ENCODE assay signal across 23 mouse cellular contexts in the genomic region with DNA sequence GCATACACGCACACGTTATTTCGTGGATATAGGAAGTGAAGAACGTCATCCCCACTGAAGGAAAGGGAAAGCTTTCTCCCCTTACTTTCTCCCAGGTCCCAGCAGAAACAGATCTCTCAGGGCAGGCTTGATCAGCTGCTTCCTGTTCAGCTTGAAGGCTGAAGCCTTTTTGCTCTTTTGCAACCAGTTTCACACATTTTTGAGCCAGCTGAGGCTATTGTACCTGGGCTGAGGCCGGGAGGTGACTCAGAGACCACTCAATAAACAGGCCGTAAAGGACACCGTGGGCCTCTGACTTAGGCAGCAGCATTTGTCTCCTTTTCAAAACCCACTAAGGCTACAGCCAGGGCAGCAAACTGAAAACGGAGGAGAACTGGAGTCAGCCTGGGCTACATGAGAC. TPM values are rescaled to one million over a fixed set of nuclear protein-coding genes. Genes with fewer than 3 reads are reported as not detected.
DNase-seq lines count a peak whose midpoint lies in the region; TF ChIP-seq lines count a peak whose summit lies in the region.
"Had no signal": no experiment of that assay in that cellular context is flagged by ENCODE, and none has a peak within 500 bp of the region (broad histone marks: within the 10 kb centered on the region; RNA-seq: fewer than 3 reads in every experiment).

No protein-coding gene starts in this region.

- intact Hi-C loops in gastrocnemius, adult 2 months (cut with DNase I) = no loop called here

- H3K36me3 ChIP-seq in limb, embryonic 10.5 days = no peaks in the 10 kb centered on the region
- H3K36me3 ChIP-seq: embryonic facial prominence, embryonic 15.5 days; G1E; heart, embryonic 13.5 days had no signal

- H3K27ac ChIP-seq in gastrocnemius, adult 2 months = peak overlapping the region; percentile 24; the same call in 1 of the 2 replicates
- H3K27ac ChIP-seq in limb, embryonic 10.5 days = peak overlapping the region; percentile 46
- H3K27ac ChIP-seq: embryonic facial prominence, embryonic 15.5 days; heart, embryonic 13.5 days; hindbrain, postnatal 0 days; kidney, postnatal 0 days; stomach, postnatal 0 days had no signal

- H3K4me1 ChIP-seq in limb, embryonic 10.5 days = peaks cover 9% of the 10 kb centered on the region; the same call in 1 of the 2 replicates

- DNase-seq in gastrocnemius, adult 2 months = no peak
- no peak for DNase-seq in gastrocnemius, postnatal 10 days
- DNase-seq in 3T3-L1 (ENCODE audit: low read depth, low spot score) = peak; percentile 42
- DNase-seq in limb, embryonic 10.5 days (ENCODE audit: low spot score) = no peak
- DNase-seq in naive thymus-derived CD4-positive, alpha-beta T cell, adult 2 months (ENCODE audit: low read depth) = peak; percentile 43
- no peak for DNase-seq in retina, embryonic 14.5 days (ENCODE audit: low spot score)
- DNase-seq in urinary bladder, adult 18-20 months (ENCODE audit: low spot score in 2 of 2) = no peak
- no peak for DNase-seq in cerebellum, adult 18-20 months
- DNase-seq: cerebellum, postnatal 14 days; embryo, embryonic 11 days; heart, adult 11 months; kidney, adult 18-20 months; right cerebral cortex, postnatal 14 days had no signal

- H3K27me3 ChIP-seq in limb, embryonic 10.5 days (ENCODE audit: low read depth, poor library complexity, severe bottlenecking) = no peaks in the 10 kb centered on the region
- H3K27me3 ChIP-seq: embryonic facial prominence, embryonic 15.5 days; heart, embryonic 13.5 days had no signal

- H3K4me3 ChIP-seq in gastrocnemius, adult 2 months = no peak overlapping the region
- H3K4me3 ChIP-seq in limb, embryonic 10.5 days = no peak overlapping the region
- H3K4me3 ChIP-seq: embryonic facial prominence, embryonic 15.5 days; heart, embryonic 13.5 days had no signal

- TF ChIP-seq CTCF in gastrocnemius, adult 2 months (IDR thresholded peaks at IDR 0.05) = no peak

- WGBS in limb, embryonic 10.5 days = 77% methylated on average over 8 of the region's 8 CpGs

- H3K9me3 ChIP-seq in limb, embryonic 10.5 days (replicated peaks) = no peaks in the 10 kb centered on the region
- H3K9me3 ChIP-seq: embryonic facial prominence, embryonic 15.5 days; G1E; heart, embryonic 13.5 days had no signal

RNA-seq across cellular contexts. Expression of a gene that starts 13.0 kb away (rescaled TPM):
- total RNA-seq in gastrocnemius, adult 2 months (2021) = not detected
- not detected for total RNA-seq in gastrocnemius, postnatal 10 days (2021)
- not detected in 2 replicates for polyA plus RNA-seq in limb, embryonic 10.5 days (2016; fragmentation: Nextera tagmentation; extraction: Ambion mirVana)
- total RNA-seq: gastrocnemius, adult 18-20 months; hematopoietic stem cell, adult 5-6 weeks had no signal
- polyA plus RNA-seq: G1E; heart, embryonic 13.5 days; lung, embryonic 16.5 days; midbrain, embryonic 11.5 days had no signal

RNA-seq across cellular contexts. Expression of a gene that starts 46.9 kb away (rescaled TPM):
- total RNA-seq in gastrocnemius, adult 2 months (2021) = 1 to 10 TPM; 4.4 to 4.5 TPM
- 10 to 100 TPM; 11.4 to 17.3 TPM for total RNA-seq in gastrocnemius, postnatal 10 days (2021)
- 10.0 and 13.0 TPM in 2 replicates for polyA plus RNA-seq in limb, embryonic 10.5 days (2016; fragmentation: Nextera tagmentation; extraction: Ambion mirVana)

RNA-seq across cellular contexts. Expression of a gene that starts 54.0 kb away (rescaled TPM):
- not detected for total RNA-seq in gastrocnemius, adult 2 months (2021)
- 1 to 10 TPM in 1 of 2 experiments, under 1 TPM in 1; 0.92 to 1.4 TPM for total RNA-seq in gastrocnemius, postnatal 10 days (2021)
- polyA plus RNA-seq in limb, embryonic 10.5 days (2016; fragmentation: Nextera tagmentation; extraction: Ambion mirVana) = 24.5 and 26.7 TPM in 2 replicates
- total RNA-seq: gastrocnemius, adult 18-20 months had no signal

Comparison
In these comparisons a context has a peak if more than half of its experiments do, and no peak if none do; other contexts are left out.
1. DNase-seq: peak in 3T3-L1 (single experiment) and naive thymus-derived CD4-positive, alpha-beta T cell, adult 2 months (single experiment); none in gastrocnemius, adult 2 months (single experiment), gastrocnemius, postnatal 10 days (single experiment), limb, embryonic 10.5 days (single experiment), retina, embryonic 14.5 days (single experiment), urinary bladder, adult 18-20 months (0 of 2) and cerebellum, adult 18-20 months (0 of 2).